14 mouse cellular contexts compared by ENCODE assay signal in genomic region chr6:54552721-54553413, GRCm38 (mm10). TPM values are rescaled to one million over a fixed set of nuclear protein-coding genes. Genes with fewer than 3 reads are reported as not detected.
DNase-seq lines count a peak whose midpoint lies in the region; ATAC-seq and TF ChIP-seq lines count a peak whose summit lies in the region.
"Had no signal": no experiment of that assay in that cellular context is flagged by ENCODE, and none has a peak within 500 bp of the region (broad histone marks: within the 10 kb centered on the region; RNA-seq: fewer than 3 reads in every experiment).

No protein-coding gene starts in this region.

- no peak overlapping the region for H3K4me3 ChIP-seq in forebrain, embryonic 12.5 days (replicated peaks)
- no peak overlapping the region for H3K4me3 ChIP-seq in hindbrain, embryonic 13.5 days
- H3K4me3 ChIP-seq in midbrain, embryonic 16.5 days (ENCODE audit: low read depth, low read length), result no peak overlapping the region
- H3K4me3 ChIP-seq: heart, embryonic 15.5 days; limb, embryonic 15.5 days had no signal

- H3K9ac ChIP-seq in forebrain, embryonic 12.5 days, result no peak overlapping the region
- no peak overlapping the region for H3K9ac ChIP-seq in hindbrain, embryonic 13.5 days
- H3K9ac ChIP-seq in midbrain, embryonic 16.5 days (ENCODE audit: low read depth, low read length), result no peak overlapping the region
- H3K9ac ChIP-seq: heart, embryonic 15.5 days; limb, embryonic 15.5 days; liver, postnatal 0 days had no signal

- H3K4me1 ChIP-seq in forebrain, embryonic 12.5 days, result peaks cover 72% of the 10 kb centered on the region
- peaks cover 76% of the 10 kb centered on the region for H3K4me1 ChIP-seq in hindbrain, embryonic 13.5 days (replicated peaks)
- peaks cover 43% of the 10 kb centered on the region for H3K4me1 ChIP-seq in midbrain, embryonic 16.5 days (ENCODE audit: control insufficient read depth, insufficient read depth, low read length)

- no peaks in the 10 kb centered on the region for H3K27me3 ChIP-seq in forebrain, embryonic 12.5 days
- H3K27me3 ChIP-seq in hindbrain, embryonic 13.5 days, result 0 out of 2 replicates have a peak, but pooled peaks cover 2% of the 10 kb centered on the region
- H3K27me3 ChIP-seq in midbrain, embryonic 16.5 days (ENCODE audit: control insufficient read depth, insufficient read depth, low read depth, low read length), result no peaks in the 10 kb centered on the region
- H3K27me3 ChIP-seq: heart, embryonic 15.5 days; limb, embryonic 15.5 days had no signal

- TF ChIP-seq CTCF in brain, embryonic 14.5 days (IDR thresholded peaks at IDR 0.05; ENCODE audit: borderline replicate concordance, extremely low read depth, insufficient read depth, insufficient read length), result no peak

- peak; percentile 97 for DNase-seq in brain, embryonic 14.5 days (ENCODE audit: low read depth)
- DNase-seq in ovary, adult 18-20 months (ENCODE audit: low spot score), result no peak
- DNase-seq in thymus, postnatal 25 days, result no peak
- DNase-seq in frontal cortex, postnatal 25 days (ENCODE audit: low spot score in 2 of 2), result no peak
- DNase-seq: embryo, embryonic 11 days; liver, postnatal 0 days; lung, postnatal 4 days; right cerebral cortex, postnatal 25 days had no signal

- 14% methylated on average over 9 of the region's 9 CpGs for WGBS in forebrain, embryonic 12.5 days
- WGBS in hindbrain, embryonic 13.5 days, result 20% methylated on average over 9 of the region's 9 CpGs
- WGBS in midbrain, embryonic 16.5 days, result 19% methylated on average over 9 of the region's 9 CpGs

- no peak for TF ChIP-seq POLR2A in brain, embryonic 14.5 days (IDR thresholded peaks at IDR 0.05; ENCODE audit: borderline replicate concordance, extremely low read depth, insufficient read depth, insufficient read length, poor library complexity, severe bottlenecking)

- H3K27ac ChIP-seq in forebrain, embryonic 12.5 days, result peak overlapping the region; percentile 87
- H3K27ac ChIP-seq in hindbrain, embryonic 13.5 days, result peak overlapping the region; percentile 70
- H3K27ac ChIP-seq in midbrain, embryonic 16.5 days (ENCODE audit: low read length), result peak overlapping the region; percentile 52; the same call in 1 of the 2 replicates
- H3K27ac ChIP-seq: heart, embryonic 15.5 days; limb, embryonic 15.5 days had no signal

- 0 out of 2 replicates have a peak, but pooled peaks cover 4% of the 10 kb centered on the region for H3K36me3 ChIP-seq in forebrain, embryonic 12.5 days (replicated peaks)
- peaks cover 3% of the 10 kb centered on the region; the same call in 1 of the 2 replicates for H3K36me3 ChIP-seq in hindbrain, embryonic 13.5 days
- no peaks in the 10 kb centered on the region for H3K36me3 ChIP-seq in midbrain, embryonic 16.5 days (ENCODE audit: control insufficient read depth, insufficient read depth, low read length)
- H3K36me3 ChIP-seq: heart, embryonic 15.5 days; limb, embryonic 15.5 days had no signal

- ATAC-seq in forebrain, embryonic 12.5 days (ENCODE audit: low FRiP score), result peak; percentile 82
- ATAC-seq in hindbrain, embryonic 13.5 days (ENCODE audit: low FRiP score), result peak; percentile 60
- peak; percentile 47 for ATAC-seq in midbrain, embryonic 16.5 days
- ATAC-seq: inflammation-experienced regulatory T-cells, adult 6 months; liver, postnatal 0 days had no signal

- no peak overlapping the region for H3K4me2 ChIP-seq in forebrain, embryonic 12.5 days
- peak overlapping the region; percentile 25 for H3K4me2 ChIP-seq in hindbrain, embryonic 13.5 days
- H3K4me2 ChIP-seq in midbrain, embryonic 16.5 days (ENCODE audit: low read length), result no peak overlapping the region
- H3K4me2 ChIP-seq: heart, embryonic 15.5 days; limb, embryonic 15.5 days had no signal

- H3K9me3 ChIP-seq in forebrain, embryonic 12.5 days, result no peaks in the 10 kb centered on the region
- no peaks in the 10 kb centered on the region for H3K9me3 ChIP-seq in hindbrain, embryonic 13.5 days
- no peaks in the 10 kb centered on the region for H3K9me3 ChIP-seq in midbrain, embryonic 16.5 days (replicated peaks; ENCODE audit: control insufficient read depth, low read length, poor library complexity, severe bottlenecking)
- H3K9me3 ChIP-seq: heart, embryonic 15.5 days; limb, embryonic 15.5 days had no signal

RNA-seq across cellular contexts. Expression of gene Scrn1, which starts 13.4 kb away (rescaled TPM):
- 72.0 and 92.9 TPM in 2 replicates for polyA plus RNA-seq in brain, embryonic 14.5 days (2012; rRNA removed)
- 119 and 157 TPM in 2 replicates for polyA plus RNA-seq in forebrain, embryonic 12.5 days (2016; fragmentation: Nextera tagmentation; extraction: Ambion mirVana)
- polyA plus RNA-seq in hindbrain, embryonic 13.5 days (2015; fragmentation: Nextera tagmentation; extraction: Ambion mirVana), result 87.1 and 91.6 TPM in 2 replicates
- 125 and 130 TPM in 2 replicates for polyA plus RNA-seq in midbrain, embryonic 16.5 days (2015; fragmentation: Nextera tagmentation; extraction: Ambion mirVana)

RNA-seq across cellular contexts. Expression of gene Plekha8, which starts 42.0 kb away (rescaled TPM):
- 15.9 and 16.5 TPM in 2 replicates for polyA plus RNA-seq in brain, embryonic 14.5 days (2012; rRNA removed)
- polyA plus RNA-seq in forebrain, embryonic 12.5 days (2016; fragmentation: Nextera tagmentation; extraction: Ambion mirVana), result 20.1 and 21.2 TPM in 2 replicates
- polyA plus RNA-seq in hindbrain, embryonic 13.5 days (2015; fragmentation: Nextera tagmentation; extraction: Ambion mirVana), result 8.8 and 9.2 TPM in 2 replicates
- polyA plus RNA-seq in midbrain, embryonic 16.5 days (2015; fragmentation: Nextera tagmentation; extraction: Ambion mirVana), result 8.3 and 9.5 TPM in 2 replicates

RNA-seq across cellular contexts. Expression of gene Fkbp14, which starts 44.2 kb away (rescaled TPM):
- 11.6 and 12.2 TPM in 2 replicates for polyA plus RNA-seq in brain, embryonic 14.5 days (2012; rRNA removed)
- 13.9 and 18.4 TPM in 2 replicates for polyA plus RNA-seq in forebrain, embryonic 12.5 days (2016; fragmentation: Nextera tagmentation; extraction: Ambion mirVana)
- polyA plus RNA-seq in hindbrain, embryonic 13.5 days (2015; fragmentation: Nextera tagmentation; extraction: Ambion mirVana), result 10.6 and 11.9 TPM in 2 replicates
- polyA plus RNA-seq in midbrain, embryonic 16.5 days (2015; fragmentation: Nextera tagmentation; extraction: Ambion mirVana), result 7.1 and 8.1 TPM in 2 replicates
- polyA plus RNA-seq: inflammation-experienced regulatory T-cells, adult 6 months had no signal
